Mouse (Mus musculus) kidney, postnatal 25 days (tissue): ENCODE results near the gene Itgad.

ENCODE experiments used
- DNase-seq, 2 experiments: peaks; one replicate each; pipeline ENCODE4 v3.0.0; 2021; ENCODE audit warnings: mixed read lengths in 2 of 2

The Itgad gene

GRCm38 (mm10) chr7:128244410-128245025 lies 90.3 kb downstream of the Itgad start:
- DNase-seq = peak in 1 of 2 experiments; percentile 37

- DNase-seq = no peak
Observed at GRCm38 (mm10) chr7:128245547-128245946, 91.4 kb downstream of the Itgad start.

- DNase-seq = peak; percentile 58 to 76
Observed at GRCm38 (mm10) chr7:128246496-128247391, 92.6 kb downstream of the Itgad start, which contains the start of gene Tgfb1i1. Gene Tgfb1i1 (plus strand): TSS chr7:128246812.

GRCm38 (mm10) chr7:128247443-128247842 lies 93.3 kb downstream of the Itgad start:
- peak; percentile 90 to 94 for DNase-seq

- DNase-seq = no peak
Observed at GRCm38 (mm10) chr7:128248081-128249042, 94.2 kb downstream of the Itgad start.

- no peak for DNase-seq
Observed at GRCm38 (mm10) chr7:128249998-128250397, 95.8 kb downstream of the Itgad start.

DNA sequence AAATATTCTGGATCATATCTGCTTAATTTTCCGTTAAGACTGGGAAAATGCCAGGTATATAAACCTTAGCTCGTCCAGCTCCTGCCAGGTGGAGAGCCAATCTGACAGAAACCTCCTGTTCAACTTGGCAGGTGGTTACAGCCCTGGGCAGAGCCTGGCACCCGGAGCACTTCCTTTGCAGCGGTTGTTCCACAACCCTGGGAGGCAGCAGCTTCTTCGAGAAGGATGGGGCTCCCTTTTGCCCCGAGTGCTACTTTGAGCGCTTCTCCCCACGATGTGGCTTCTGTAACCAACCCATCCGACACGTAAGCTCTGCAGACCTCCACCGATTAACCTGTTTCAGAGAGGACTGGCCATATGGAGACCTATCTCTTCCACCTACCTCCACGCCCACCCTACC lies 97.8 kb downstream of the Itgad start:
- DNase-seq = peak in 1 of 2 experiments; percentile 41

DNA sequence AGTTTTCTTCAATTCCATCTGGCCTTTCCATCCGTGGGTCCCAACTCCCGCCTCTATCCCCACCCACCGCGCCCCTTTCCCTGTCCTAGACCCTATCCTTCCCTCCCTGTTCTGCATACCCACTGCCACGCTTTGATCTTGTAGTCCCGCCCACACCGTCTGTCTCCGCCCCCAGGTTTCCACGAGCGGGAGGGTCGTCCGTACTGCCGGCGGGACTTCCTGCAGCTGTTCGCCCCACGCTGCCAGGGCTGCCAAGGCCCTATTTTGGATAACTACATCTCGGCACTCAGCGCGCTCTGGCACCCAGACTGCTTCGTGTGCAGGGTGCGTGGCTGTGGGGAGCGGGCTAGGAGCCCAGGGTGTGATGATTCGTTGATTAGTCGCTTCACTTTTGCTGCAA lies 98.4 kb downstream of the Itgad start:
- peak in 1 of 2 experiments; percentile 40 for DNase-seq

- no peak for DNase-seq
Observed at GRCm38 (mm10) chr7:128254978-128255377, 100.8 kb downstream of the Itgad start.

GRCm38 (mm10) chr7:128255757-128256156 lies 101.6 kb downstream of the Itgad start:
- DNase-seq = no peak

DNA sequence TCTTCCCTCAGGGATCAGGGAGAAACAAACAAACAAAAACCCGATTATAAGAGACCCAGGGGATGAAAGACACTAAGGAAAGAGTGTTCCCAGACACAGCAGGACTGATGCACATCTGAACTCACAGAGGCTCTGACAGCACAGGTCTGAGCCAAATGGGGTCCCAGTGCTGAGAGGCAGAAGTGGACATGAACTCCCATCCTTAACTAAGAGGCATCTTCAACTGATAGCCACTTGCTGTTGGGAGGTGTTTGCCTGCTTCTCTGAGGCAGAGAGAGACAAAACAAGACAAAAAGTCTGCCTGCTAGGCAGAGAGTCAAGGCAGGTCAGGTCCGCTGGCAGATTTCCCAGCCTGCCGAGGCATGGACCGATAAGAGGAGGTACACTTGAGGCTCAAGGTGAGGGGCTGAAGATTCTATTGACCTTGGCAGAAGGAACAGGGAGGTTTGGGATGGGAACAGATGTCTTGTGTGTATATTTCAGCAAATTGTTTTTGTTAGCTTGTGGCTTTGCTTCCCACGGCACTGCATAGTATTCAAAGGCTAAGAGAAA lies 102.7 kb downstream of the Itgad start:
- peak in 1 of 2 experiments; percentile 65 for DNase-seq

DNA sequence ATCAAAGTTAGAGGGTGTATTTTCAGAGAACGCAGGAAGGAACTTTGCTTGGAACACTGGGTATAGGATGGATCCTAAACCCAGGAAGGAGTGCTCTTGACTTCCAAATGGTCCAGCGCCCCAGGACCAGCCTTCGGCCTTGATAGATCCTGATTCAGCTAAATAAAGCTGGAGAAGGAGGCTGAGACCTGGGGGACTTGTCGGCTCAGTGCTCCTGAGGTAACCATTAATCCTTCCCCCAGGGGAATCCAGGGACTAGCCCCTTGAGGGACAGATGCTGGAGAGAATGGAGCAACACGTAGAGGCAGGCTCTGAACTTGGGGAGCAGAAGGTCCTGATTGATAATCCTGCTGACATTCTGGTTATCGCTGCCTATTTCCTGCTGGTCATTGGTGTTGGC lies 111.2 kb downstream of the Itgad start, which contains the start of gene Slc5a2:
Slc5a2 (plus strand) TSS at position 247 of the 400 bp plus-strand sequence.
- peak; percentile 42 to 73 for DNase-seq

DNA sequence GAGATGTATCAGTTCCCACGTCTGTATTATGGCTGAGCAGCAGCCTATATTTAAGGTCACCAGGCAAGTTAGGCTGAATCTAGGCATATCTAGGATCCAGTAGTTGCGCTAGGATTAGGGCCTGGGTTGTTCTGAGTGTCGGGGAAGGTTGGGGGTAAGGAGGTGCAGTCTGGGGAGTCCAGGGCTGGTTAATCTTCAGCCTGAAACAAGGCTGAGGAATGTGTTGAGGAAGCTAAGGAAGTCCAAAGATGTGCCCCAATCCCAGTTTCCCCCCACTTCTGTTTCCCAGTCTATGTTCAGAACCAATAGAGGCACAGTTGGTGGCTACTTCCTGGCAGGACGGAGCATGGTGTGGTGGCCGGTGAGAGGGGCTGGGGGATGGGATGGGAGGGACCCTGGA lies 111.9 kb downstream of the Itgad start:
- DNase-seq = peak in 1 of 2 experiments; percentile 25

- DNase-seq = peak; percentile 62 to 76
Observed at GRCm38 (mm10) chr7:128267391-128267790, 113.2 kb downstream of the Itgad start.

GRCm38 (mm10) chr7:128267813-128268212 lies 113.6 kb downstream of the Itgad start:
- DNase-seq = no peak

DNA sequence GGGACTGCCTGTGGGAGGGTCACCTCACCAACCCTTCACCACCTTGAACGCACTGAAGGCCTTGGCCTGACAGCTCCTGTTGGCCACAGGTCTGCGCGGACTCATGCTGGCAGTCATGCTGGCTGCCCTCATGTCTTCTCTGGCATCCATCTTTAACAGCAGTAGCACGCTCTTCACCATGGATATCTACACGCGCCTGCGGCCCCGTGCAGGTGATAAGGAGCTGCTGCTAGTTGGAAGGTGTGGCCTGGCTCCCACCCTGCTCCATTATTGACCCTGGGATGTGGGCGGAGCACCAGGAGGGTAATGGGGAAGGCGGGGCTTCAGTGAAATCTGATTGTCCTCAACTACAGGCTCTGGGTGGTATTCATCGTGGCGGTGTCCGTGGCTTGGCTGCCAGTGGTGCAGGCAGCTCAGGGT lies 116.3 kb downstream of the Itgad start:
- DNase-seq = no peak

DNA sequence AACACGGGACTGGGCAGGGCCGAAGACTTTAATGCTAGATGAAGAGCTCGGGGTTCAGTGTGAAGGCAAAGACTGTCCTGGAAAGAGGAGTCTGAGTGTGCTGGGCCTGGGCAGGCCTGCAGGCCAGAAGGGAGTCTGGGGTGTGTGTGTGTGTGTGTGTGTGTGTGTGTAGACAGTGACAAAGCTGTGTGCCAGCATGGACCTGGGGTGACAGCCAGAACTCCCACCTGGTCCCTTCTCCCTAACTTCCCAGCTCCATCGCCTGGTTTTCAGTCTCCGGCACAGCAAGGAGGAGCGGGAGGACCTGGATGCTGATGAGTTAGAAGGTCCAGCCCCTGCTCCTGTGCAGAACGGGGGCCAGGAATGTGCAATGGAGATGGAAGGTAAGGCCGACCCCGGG lies 117.3 kb downstream of the Itgad start:
- DNase-seq = no peak
